ENCODE assay signal across 8 mouse cellular contexts in genomic region chr7:45524841-45525621, GRCm38 (mm10). TPM values are rescaled to one million over a fixed set of nuclear protein-coding genes. Genes with fewer than 3 reads are reported as not detected.
DNase-seq lines count a peak whose midpoint lies in the region; ATAC-seq and TF ChIP-seq lines count a peak whose summit lies in the region.

No protein-coding gene starts in this region.

- peak overlapping the region; percentile 83 for H3K9ac ChIP-seq in forebrain, postnatal 0 days
- H3K9ac ChIP-seq in intestine, embryonic 16.5 days (ENCODE audit: low read depth, low read length) = peak overlapping the region; percentile 97
- peak overlapping the region; percentile 95 for H3K9ac ChIP-seq in lung, embryonic 16.5 days (ENCODE audit: low read length)

- H3K27ac ChIP-seq in forebrain, postnatal 0 days (ENCODE audit: low read depth, low read length) = peak overlapping the region; percentile 84
- peak overlapping the region; percentile 95 for H3K27ac ChIP-seq in intestine, embryonic 16.5 days (ENCODE audit: low read length)
- peak overlapping the region; percentile 90 for H3K27ac ChIP-seq in lung, embryonic 16.5 days (ENCODE audit: low read length)

- peak overlapping the region; percentile 63 for H3K4me2 ChIP-seq in forebrain, postnatal 0 days (ENCODE audit: low read depth)
- peak overlapping the region; percentile 93 for H3K4me2 ChIP-seq in intestine, embryonic 16.5 days (ENCODE audit: low read depth, low read length)
- H3K4me2 ChIP-seq in lung, embryonic 16.5 days (ENCODE audit: low read depth, low read length) = peak overlapping the region; percentile 82

- WGBS in forebrain, postnatal 0 days = 34% methylated on average over 12 of the region's 12 CpGs
- WGBS in intestine, embryonic 16.5 days = 25% methylated on average over 12 of the region's 12 CpGs
- WGBS in lung, embryonic 16.5 days = 14% methylated on average over 12 of the region's 12 CpGs

- no peaks in the 10 kb centered on the region for H3K36me3 ChIP-seq in forebrain, postnatal 0 days (ENCODE audit: insufficient read depth)
- H3K36me3 ChIP-seq in intestine, embryonic 16.5 days (ENCODE audit: control insufficient read depth, insufficient read depth, low read length) = no peaks in the 10 kb centered on the region
- H3K36me3 ChIP-seq in lung, embryonic 16.5 days (ENCODE audit: control insufficient read depth, insufficient read depth, low read length) = peaks cover 5% of the 10 kb centered on the region; the same call in 1 of the 2 replicates

- no peak for TF ChIP-seq CTCF in forebrain, postnatal 0 days (IDR thresholded peaks at IDR 0.05; ENCODE audit: low read depth)

- no peak for ATAC-seq in forebrain, postnatal 0 days
- ATAC-seq in intestine, embryonic 16.5 days = no peak
- peak; percentile 11; the same call in 1 of the 2 replicates for ATAC-seq in lung, embryonic 16.5 days (ENCODE audit: low read depth)
- no peak for ATAC-seq in frontal cortex, adult (ENCODE audit: low TSS enrichment)

- peak; percentile 48 for DNase-seq in embryo, embryonic 10 days (ENCODE audit: low spot score)
- DNase-seq in embryo, embryonic 9.5 days (ENCODE audit: extremely low spot score) = no peak
- peak; percentile 25 for DNase-seq in adrenal gland, postnatal 25 days
- DNase-seq in forebrain, postnatal 0 days = no peak
- DNase-seq in spleen, postnatal 4 days (ENCODE audit: low spot score in 2 of 2) = peak; percentile 83 to 86

- no peaks in the 10 kb centered on the region for H3K9me3 ChIP-seq in forebrain, postnatal 0 days (ENCODE audit: low read length)
- no peaks in the 10 kb centered on the region for H3K9me3 ChIP-seq in intestine, embryonic 16.5 days (ENCODE audit: control insufficient read depth, low read length)
- H3K9me3 ChIP-seq in lung, embryonic 16.5 days (ENCODE audit: control insufficient read depth, low read length) = no peaks in the 10 kb centered on the region

- no peaks in the 10 kb centered on the region for H3K27me3 ChIP-seq in forebrain, postnatal 0 days (ENCODE audit: insufficient read depth, low read length)
- no peaks in the 10 kb centered on the region for H3K27me3 ChIP-seq in intestine, embryonic 16.5 days (replicated peaks; ENCODE audit: control insufficient read depth, insufficient read depth, low read length)
- H3K27me3 ChIP-seq in lung, embryonic 16.5 days (ENCODE audit: control insufficient read depth, insufficient read depth, low read depth, low read length) = no peaks in the 10 kb centered on the region

- H3K4me1 ChIP-seq in forebrain, postnatal 0 days (ENCODE audit: insufficient read depth) = no peaks in the 10 kb centered on the region
- peaks cover 24% of the 10 kb centered on the region for H3K4me1 ChIP-seq in intestine, embryonic 16.5 days (ENCODE audit: control insufficient read depth, insufficient read depth, low read length)
- H3K4me1 ChIP-seq in lung, embryonic 16.5 days (replicated peaks; ENCODE audit: control insufficient read depth, insufficient read depth, low read length) = peaks cover 26% of the 10 kb centered on the region

- H3K4me3 ChIP-seq in forebrain, postnatal 0 days (ENCODE audit: low read depth, low read length) = peak overlapping the region; percentile 89
- peak overlapping the region; percentile 87 for H3K4me3 ChIP-seq in intestine, embryonic 16.5 days (ENCODE audit: low read length)
- H3K4me3 ChIP-seq in lung, embryonic 16.5 days (ENCODE audit: low read length) = peak overlapping the region; percentile 92

RNA-seq across cellular contexts. Expression of gene Ppp1r15a, which starts 1.0 kb away (rescaled TPM):
- 28.0 and 29.6 TPM in 2 replicates for total RNA-seq in adrenal gland, postnatal 25 days (2021)
- total RNA-seq in forebrain, postnatal 0 days (2014; rRNA removed) = 17.1 and 23.8 TPM in 2 replicates
- 23.9 and 26.3 TPM in 2 replicates for polyA plus RNA-seq in forebrain, postnatal 0 days (2015; fragmentation: Nextera tagmentation; extraction: Ambion mirVana)
- polyA plus RNA-seq in intestine, embryonic 16.5 days (2015; fragmentation: Nextera tagmentation; extraction: Ambion mirVana) = 17.3 and 19.1 TPM in 2 replicates
- 22.4 and 29.0 TPM in 2 replicates for polyA plus RNA-seq in lung, embryonic 16.5 days (2015; fragmentation: Nextera tagmentation; extraction: Ambion mirVana)

RNA-seq across cellular contexts. Expression of gene Plekha4, which starts 1.1 kb away (rescaled TPM):
- 3.2 and 3.3 TPM in 2 replicates for total RNA-seq in adrenal gland, postnatal 25 days (2021)
- 1.2 and 2.9 TPM in 2 replicates for total RNA-seq in forebrain, postnatal 0 days (2014; rRNA removed)
- polyA plus RNA-seq in forebrain, postnatal 0 days (2015; fragmentation: Nextera tagmentation; extraction: Ambion mirVana) = 1.2 and 1.8 TPM in 2 replicates
- 1.4 and 1.6 TPM in 2 replicates for polyA plus RNA-seq in intestine, embryonic 16.5 days (2015; fragmentation: Nextera tagmentation; extraction: Ambion mirVana)
- 2.3 and 3.4 TPM in 2 replicates for polyA plus RNA-seq in lung, embryonic 16.5 days (2015; fragmentation: Nextera tagmentation; extraction: Ambion mirVana)

RNA-seq across cellular contexts. Expression of gene Nucb1, which starts 14.8 kb away (rescaled TPM):
- 220 and 264 TPM in 2 replicates for total RNA-seq in adrenal gland, postnatal 25 days (2021)
- 76.8 and 107 TPM in 2 replicates for total RNA-seq in forebrain, postnatal 0 days (2014; rRNA removed)
- polyA plus RNA-seq in forebrain, postnatal 0 days (2015; fragmentation: Nextera tagmentation; extraction: Ambion mirVana) = 103 and 122 TPM in 2 replicates
- polyA plus RNA-seq in intestine, embryonic 16.5 days (2015; fragmentation: Nextera tagmentation; extraction: Ambion mirVana) = 251 and 266 TPM in 2 replicates
- polyA plus RNA-seq in lung, embryonic 16.5 days (2015; fragmentation: Nextera tagmentation; extraction: Ambion mirVana) = 254 and 266 TPM in 2 replicates

RNA-seq across cellular contexts. Expression of gene Hsd17b14, which starts 29.7 kb away (rescaled TPM):
- 0.95 and 1.0 TPM in 2 replicates for total RNA-seq in adrenal gland, postnatal 25 days (2021)
- total RNA-seq in forebrain, postnatal 0 days (2014; rRNA removed) = not detected in 2 replicates
- polyA plus RNA-seq in forebrain, postnatal 0 days (2015; fragmentation: Nextera tagmentation; extraction: Ambion mirVana) = 0.13 and 0.63 TPM in 2 replicates
- 2.9 and 3.3 TPM in 2 replicates for polyA plus RNA-seq in intestine, embryonic 16.5 days (2015; fragmentation: Nextera tagmentation; extraction: Ambion mirVana)
- 0.72 and 0.84 TPM in 2 replicates for polyA plus RNA-seq in lung, embryonic 16.5 days (2015; fragmentation: Nextera tagmentation; extraction: Ambion mirVana)

RNA-seq across cellular contexts. Expression of gene Dhdh, which starts 36.4 kb away (rescaled TPM):
- total RNA-seq in adrenal gland, postnatal 25 days (2021) = 62.3 and 75.5 TPM in 2 replicates
- total RNA-seq in forebrain, postnatal 0 days (2014; rRNA removed) = 3.5 and 4.9 TPM in 2 replicates
- polyA plus RNA-seq in forebrain, postnatal 0 days (2015; fragmentation: Nextera tagmentation; extraction: Ambion mirVana) = 1.9 and 3.6 TPM in 2 replicates
- 1.9 and 2.2 TPM in 2 replicates for polyA plus RNA-seq in intestine, embryonic 16.5 days (2015; fragmentation: Nextera tagmentation; extraction: Ambion mirVana)
- polyA plus RNA-seq in lung, embryonic 16.5 days (2015; fragmentation: Nextera tagmentation; extraction: Ambion mirVana) = 3.6 and 3.7 TPM in 2 replicates

Comparison
In these comparisons a context has a peak if more than half of its experiments do, and no peak if none do; other contexts are left out.
1. DNase-seq: peak in embryo, embryonic 10 days (single experiment), adrenal gland, postnatal 25 days (single experiment) and spleen, postnatal 4 days (2 of 2); none in embryo, embryonic 9.5 days (single experiment) and forebrain, postnatal 0 days (single experiment).
2. Peak in every context shown above with its lines, with median percentiles within 50 percentile points of each other: H3K27ac ChIP-seq, H3K4me2 ChIP-seq, H3K4me3 ChIP-seq and H3K9ac ChIP-seq.